Mouse (Mus musculus) heart, embryonic 13.5 days (tissue): ENCODE results near the gene Gli3. TPM values are rescaled to one million over a fixed set of nuclear protein-coding genes. Genes with fewer than 3 reads are reported as not detected.

Source experiments
- ATAC-seq: fragments of 200-750 bp; cut with Nextera tagmentation; 2 replicates; pipeline ENCODE4 v1.8.0; 2017; ENCODE audit warnings: moderate TSS enrichment; ENCODE audit not compliant: insufficient number of reproducible peaks, low FRiP score, low TSS enrichment; ENCODE audit errors: extremely low read depth
- H3K27ac ChIP-seq: fragments of 300-500 bp; sonication (generic); replicated peaks from 2 replicates; pipeline ENCODE4 v1.5.1; 2015; ENCODE audit warnings: moderate library complexity, mild to moderate bottlenecking, inconsistent platforms
- H3K27me3 ChIP-seq: fragments of 300-500 bp; sonication (generic); replicated peaks from 2 replicates; pipeline ENCODE4 v1.6.1; 2015; ENCODE audit warnings: mild to moderate bottlenecking, inconsistent platforms
- H3K36me3 ChIP-seq: fragments of 300-500 bp; sonication (generic); 2 replicates; pipeline ENCODE4 v1.6.1; 2015; ENCODE audit warnings: mild to moderate bottlenecking, inconsistent platforms
- H3K4me1 ChIP-seq: fragments of 300-500 bp; sonication (generic); 2 replicates; pipeline ENCODE4 v1.6.1; 2015; ENCODE audit warnings: inconsistent platforms
- H3K4me2 ChIP-seq: fragments of 300-500 bp; sonication (generic); 2 replicates; pipeline ENCODE4 v1.6.1; 2015; ENCODE audit warnings: inconsistent platforms, mild to moderate bottlenecking, moderate library complexity
- H3K4me3 ChIP-seq: fragments of 300-500 bp; sonication (generic); 2 replicates; pipeline ENCODE4 v1.5.1; 2015; ENCODE audit warnings: moderate library complexity, mild to moderate bottlenecking, inconsistent platforms
- H3K9ac ChIP-seq: fragments of 300-500 bp; sonication (generic); 2 replicates; pipeline ENCODE4 v1.6.1; 2015; ENCODE audit warnings: inconsistent platforms, mild to moderate bottlenecking, moderate library complexity
- H3K9me3 ChIP-seq: fragments of 300-500 bp; sonication (generic); 2 replicates; pipeline ENCODE4 v1.6.1; 2016; ENCODE audit warnings: inconsistent platforms
- WGBS: fragments of 180-500 bp; shearing (Covaris S2); methylation state at CpG from one replicate; pipeline ENCODE4 v1.1.7; 2015; ENCODE audit warnings: mixed read lengths; 5-methylcytosine and 5-hydroxymethylcytosine counted together
- polyA plus RNA-seq: library from polyadenylated mRNA; unstranded; fragments of >200 nt; fragmentation: Nextera tagmentation; extraction: Ambion mirVana; gene quantifications from 2 replicates; pipeline ENCODE4 v1.2.1, GENCODE M21; 2015

Gene Gli3
- polyA plus RNA-seq, 1 experiment from 2014 or later = 7.4 TPM

DNA sequence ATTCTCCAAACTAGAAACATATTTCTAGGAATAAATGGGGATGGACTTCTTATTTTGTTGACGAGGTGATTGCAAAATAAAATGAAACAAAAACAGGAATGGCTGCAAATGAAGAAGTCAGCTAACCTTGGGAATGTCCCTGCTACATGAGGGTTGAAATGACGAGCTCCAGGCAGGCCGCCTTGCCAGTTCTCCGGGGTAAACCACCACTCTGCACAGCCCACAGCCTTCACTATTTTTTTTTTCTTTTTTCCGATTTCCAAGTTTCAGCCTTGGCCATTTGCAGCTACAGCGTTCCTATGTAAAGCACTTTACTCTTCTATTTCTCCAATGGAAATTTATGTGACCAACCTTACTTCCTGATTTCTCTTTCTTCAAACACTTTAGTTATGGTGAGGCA is 236.1 kb downstream of the Gli3 start:
- Histone ChIP-seq H3K9ac (no peak overlapping the region), H3K4me2 (no peak overlapping the region), H3K36me3 (no peaks in the 10 kb centered on the region), H3K4me3 (no peak overlapping the region), H3K9me3 (no peaks in the 10 kb centered on the region), H3K27ac (no peak overlapping the region), H3K27me3 (no peaks in the 10 kb centered on the region), H3K4me1 (peaks cover 4% of the 10 kb centered on the region; the same call in 1 of the 2 replicates)
- 79% methylated on average over 6 of the region's 6 CpGs for WGBS
- no peak for ATAC-seq

DNA sequence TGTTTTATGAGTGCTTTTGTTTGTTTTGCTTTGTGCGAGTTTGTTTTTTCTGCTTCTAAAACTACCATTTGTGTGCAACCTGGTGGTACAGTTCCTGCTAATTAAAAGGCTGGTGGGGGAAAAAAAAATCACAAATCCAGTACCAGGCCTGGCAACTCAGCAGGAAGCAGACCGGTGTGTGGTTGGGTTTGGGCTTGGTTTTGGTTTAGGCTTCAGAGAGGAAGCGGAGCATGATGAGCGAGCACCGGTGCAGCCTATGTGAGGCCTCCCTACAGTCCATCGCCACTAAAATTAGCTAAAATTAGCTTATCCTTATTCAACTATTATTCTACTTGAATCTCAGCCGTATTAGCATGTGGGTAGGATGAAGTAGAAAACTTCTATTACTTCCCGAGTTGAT is 241.6 kb downstream of the Gli3 start:
- Histone ChIP-seq H3K9ac (no peak overlapping the region), H3K36me3 (no peaks in the 10 kb centered on the region)

DNA sequence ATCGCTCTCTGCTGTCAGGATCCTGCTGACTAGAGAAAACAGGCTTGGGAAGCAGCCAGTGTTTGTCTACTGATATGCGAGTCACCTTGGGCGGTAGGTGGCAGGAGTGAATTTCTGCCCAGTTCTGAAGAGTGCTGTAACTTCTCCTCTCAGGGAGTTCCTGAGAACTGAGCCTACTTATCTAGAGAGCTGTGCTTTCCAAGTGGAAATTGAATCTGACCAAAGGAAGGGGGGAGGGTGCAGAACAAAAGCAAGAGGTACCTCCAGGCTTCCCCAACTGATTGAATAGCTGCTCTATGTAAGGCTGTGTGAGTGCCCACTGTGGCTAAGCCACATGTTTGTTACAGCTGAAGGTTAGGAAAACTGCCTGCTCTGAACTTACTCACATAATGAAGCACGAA is 244.4 kb downstream of the Gli3 start:
- Histone ChIP-seq H3K4me1 (peaks cover 18% of the 10 kb centered on the region), H3K4me3 (no peak overlapping the region), H3K9ac (no peak overlapping the region), H3K9me3 (no peaks in the 10 kb centered on the region), H3K4me2 (no peak overlapping the region), H3K36me3 (no peaks in the 10 kb centered on the region), H3K27me3 (no peaks in the 10 kb centered on the region), H3K27ac (peak overlapping the region; percentile 48)
- no peak; the same call in 1 of the 2 replicates for ATAC-seq
- 20% methylated on average over 4 of the region's 4 CpGs for WGBS

More for the DNA sequence above, 241.6 kb downstream of the Gli3 start:
- no peak overlapping the region for H3K4me2 ChIP-seq
- no peak overlapping the region for H3K4me3 ChIP-seq
- WGBS = 82% methylated on average over 8 of the region's 8 CpGs
- no peaks in the 10 kb centered on the region for H3K9me3 ChIP-seq
- H3K27me3 ChIP-seq = no peaks in the 10 kb centered on the region
- no peak overlapping the region for H3K27ac ChIP-seq
- ATAC-seq = no peak
- peaks cover 18% of the 10 kb centered on the region for H3K4me1 ChIP-seq

DNA sequence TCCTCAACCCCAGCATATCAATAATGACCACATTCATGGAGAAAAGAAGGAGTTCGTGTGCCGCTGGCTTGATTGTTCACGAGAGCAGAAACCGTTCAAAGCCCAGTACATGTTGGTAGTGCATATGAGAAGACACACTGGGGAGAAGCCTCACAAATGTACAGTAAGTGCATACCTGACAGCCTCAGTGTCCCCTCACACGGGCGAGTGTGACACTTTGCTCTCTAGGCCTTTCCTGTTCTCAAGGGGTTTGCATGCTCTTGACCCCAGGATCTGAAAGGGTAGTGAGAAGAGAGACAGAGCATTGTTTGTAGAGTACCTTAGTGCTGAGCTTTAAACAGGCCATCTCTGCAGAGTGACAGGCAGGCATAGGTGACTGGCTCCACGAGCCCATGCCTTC is 250.5 kb downstream of the Gli3 start:
- H3K4me2 ChIP-seq = no peak overlapping the region
- no peak overlapping the region for H3K9ac ChIP-seq
- no peak overlapping the region for H3K4me3 ChIP-seq
- H3K9me3 ChIP-seq = no peaks in the 10 kb centered on the region
- H3K4me1 ChIP-seq = no peaks in the 10 kb centered on the region
- H3K27ac ChIP-seq = no peak overlapping the region
- WGBS = 84% methylated on average over 7 of the region's 7 CpGs
- no peaks in the 10 kb centered on the region; the same call in 1 of the 2 replicates for H3K27me3 ChIP-seq
- no peaks in the 10 kb centered on the region for H3K36me3 ChIP-seq
- ATAC-seq = no peak

DNA sequence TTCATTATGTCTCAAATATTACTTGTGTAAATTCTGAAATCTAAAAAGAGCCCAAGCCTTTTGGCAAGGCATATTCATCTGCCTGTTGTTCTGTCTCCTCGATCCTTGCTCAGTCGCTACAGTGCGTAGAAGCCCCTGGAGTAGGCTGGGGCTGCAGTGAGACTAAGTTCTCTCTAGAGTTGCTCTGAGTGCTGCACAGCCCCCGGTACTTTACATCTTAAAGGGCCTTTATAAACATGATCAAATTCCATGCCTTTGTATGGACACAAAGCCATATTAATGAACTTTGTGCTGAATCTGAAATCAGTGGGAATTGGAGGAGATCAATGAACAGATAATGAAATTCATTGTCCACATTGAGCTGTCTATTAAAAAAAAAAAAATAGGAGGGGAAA is 251.3 kb downstream of the Gli3 start:
- no peak for ATAC-seq
- no peak overlapping the region for H3K4me3 ChIP-seq
- no peaks in the 10 kb centered on the region for H3K9me3 ChIP-seq
- no peaks in the 10 kb centered on the region for H3K4me1 ChIP-seq
- no peak overlapping the region for H3K9ac ChIP-seq
- no peak overlapping the region for H3K4me2 ChIP-seq
- no peaks in the 10 kb centered on the region for H3K36me3 ChIP-seq
- H3K27me3 ChIP-seq = no peaks in the 10 kb centered on the region; the same call in 1 of the 2 replicates
- 78% methylated on average over 4 of the region's 4 CpGs for WGBS
- no peak overlapping the region for H3K27ac ChIP-seq

DNA sequence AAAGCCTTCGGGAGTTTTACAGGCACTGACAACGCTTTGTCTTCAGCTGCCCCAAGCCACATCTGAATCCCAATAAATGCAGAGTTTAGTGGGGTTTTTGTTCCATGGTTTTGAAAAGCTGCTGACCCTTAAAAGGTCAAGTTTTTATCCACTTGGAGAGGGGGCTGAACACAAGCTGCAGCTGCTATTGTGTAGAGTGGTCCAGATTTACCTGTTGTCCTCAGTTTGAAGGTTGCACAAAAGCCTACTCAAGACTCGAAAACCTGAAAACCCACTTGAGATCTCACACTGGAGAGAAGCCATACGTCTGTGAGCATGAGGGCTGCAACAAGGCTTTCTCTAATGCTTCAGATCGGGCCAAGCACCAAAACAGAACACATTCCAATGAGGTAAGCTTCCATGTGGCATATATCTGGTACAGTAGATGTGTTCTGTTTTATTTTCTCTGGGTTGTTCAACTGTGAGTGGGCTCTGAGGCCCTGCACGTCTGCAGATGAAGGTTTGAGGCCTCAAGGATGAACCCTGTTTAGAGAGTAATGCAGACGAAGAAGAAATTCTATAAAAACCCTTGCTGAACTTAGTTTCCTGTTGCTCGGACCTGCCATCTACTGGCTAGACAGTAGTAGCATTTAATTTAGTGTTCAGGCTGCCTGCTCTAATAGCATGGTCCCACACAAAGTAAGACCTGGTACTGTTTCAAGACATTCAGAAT is 251.8 kb downstream of the Gli3 start:
- ATAC-seq = no peak

DNA sequence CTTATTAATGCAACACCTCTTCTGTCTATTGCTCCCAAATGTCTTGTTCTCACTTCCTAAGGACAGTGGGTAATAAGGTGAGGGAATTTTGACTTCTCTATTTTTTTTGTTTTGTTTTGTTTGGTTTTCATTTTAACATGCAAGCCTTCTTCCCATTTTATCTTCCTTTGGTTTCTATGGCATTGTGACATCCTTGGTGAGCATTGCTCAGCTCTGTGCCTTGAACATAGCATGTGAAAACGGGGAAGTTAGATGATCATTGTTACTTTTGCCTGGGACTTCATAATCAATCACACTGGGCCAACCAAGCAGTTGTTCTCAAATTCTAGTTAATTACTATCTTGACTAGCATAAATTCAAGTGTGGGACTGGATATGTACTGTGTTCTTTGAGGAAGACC is 258.4 kb downstream of the Gli3 start:
- Histone ChIP-seq H3K4me3 (no peak overlapping the region), H3K4me2 (no peak overlapping the region), H3K9ac (no peak overlapping the region), H3K36me3 (peaks cover 43% of the 10 kb centered on the region), H3K4me1 (no peaks in the 10 kb centered on the region), H3K27me3 (no peaks in the 10 kb centered on the region), H3K27ac (no peak overlapping the region), H3K9me3 (no peaks in the 10 kb centered on the region)
- ATAC-seq = no peak
- WGBS = 57% methylated on average over 1 of the region's 1 CpGs

More for the DNA sequence above, 251.8 kb downstream of the Gli3 start:
- Histone ChIP-seq H3K9me3 (no peaks in the 10 kb centered on the region), H3K27ac (no peak overlapping the region), H3K4me3 (no peak overlapping the region), H3K4me1 (no peaks in the 10 kb centered on the region), H3K9ac (no peak overlapping the region), H3K4me2 (no peak overlapping the region), H3K27me3 (no peaks in the 10 kb centered on the region; the same call in 1 of the 2 replicates), H3K36me3 (peaks cover 1% of the 10 kb centered on the region)
- 44% methylated on average over 8 of the region's 8 CpGs for whole genome bisulfite sequencing

DNA sequence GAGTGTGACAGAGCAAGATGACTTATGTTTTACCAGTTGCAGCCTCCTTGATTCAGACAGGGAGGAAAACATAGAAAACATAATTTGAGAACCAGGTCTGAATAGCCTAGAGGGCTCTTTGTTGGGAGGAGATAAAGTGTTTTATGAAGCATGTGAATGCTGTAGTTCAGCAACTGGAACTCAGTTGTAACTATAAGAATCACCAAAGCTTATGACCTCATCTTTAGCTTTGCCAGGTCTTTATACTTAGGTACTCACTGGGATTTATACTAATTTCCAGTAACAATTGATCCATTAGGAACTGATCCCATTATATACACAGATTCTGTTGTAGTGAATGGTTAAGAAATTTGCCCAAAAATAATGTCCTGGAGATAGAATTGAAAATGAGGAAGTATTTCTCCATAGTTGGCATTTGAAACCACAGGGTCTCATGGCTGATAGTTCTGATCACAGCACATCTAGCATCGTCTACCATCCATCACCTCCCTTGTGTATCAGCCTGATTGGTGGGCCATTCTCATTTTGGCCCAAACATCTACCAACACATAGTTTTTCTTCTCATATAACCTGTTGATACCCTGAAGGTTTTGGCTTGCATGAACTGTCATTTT is 259.8 kb downstream of the Gli3 start:
- Histone ChIP-seq H3K36me3 (peaks cover 45% of the 10 kb centered on the region), H3K4me1 (no peaks in the 10 kb centered on the region), H3K9ac (no peak overlapping the region), H3K4me3 (no peak overlapping the region), H3K4me2 (no peak overlapping the region), H3K27ac (no peak overlapping the region), H3K9me3 (no peaks in the 10 kb centered on the region), H3K27me3 (no peaks in the 10 kb centered on the region)
- no peak for ATAC-seq
- 79% methylated on average over 1 of the region's 1 CpGs for WGBS

DNA sequence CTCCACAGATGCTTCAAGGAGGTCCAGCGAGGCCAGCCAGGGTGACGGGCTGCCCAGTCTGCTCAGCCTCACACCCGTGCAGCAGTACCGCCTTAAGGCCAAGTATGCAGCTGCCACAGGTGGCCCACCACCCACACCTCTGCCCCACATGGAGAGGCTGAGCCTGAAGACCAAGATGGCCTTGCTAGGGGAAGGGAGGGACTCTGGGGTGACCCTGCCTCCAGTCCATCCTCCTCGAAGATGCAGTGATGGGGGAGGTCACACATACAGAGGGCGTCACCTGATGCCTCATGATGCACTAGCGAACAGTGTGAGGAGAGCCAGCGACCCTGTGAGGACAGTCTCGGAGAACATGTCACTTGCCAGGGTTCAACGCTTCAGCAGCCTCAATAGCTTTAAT is 261.7 kb downstream of the Gli3 start:
- H3K4me1 ChIP-seq = no peaks in the 10 kb centered on the region
- H3K4me3 ChIP-seq = no peak overlapping the region
- H3K9me3 ChIP-seq = no peaks in the 10 kb centered on the region
- H3K9ac ChIP-seq = no peak overlapping the region
- WGBS = 86% methylated on average over 10 of the region's 10 CpGs
- peaks cover 53% of the 10 kb centered on the region for H3K36me3 ChIP-seq
- H3K27me3 ChIP-seq = no peaks in the 10 kb centered on the region
- ATAC-seq = no peak
- H3K27ac ChIP-seq = no peak overlapping the region
- no peak overlapping the region for H3K4me2 ChIP-seq

DNA sequence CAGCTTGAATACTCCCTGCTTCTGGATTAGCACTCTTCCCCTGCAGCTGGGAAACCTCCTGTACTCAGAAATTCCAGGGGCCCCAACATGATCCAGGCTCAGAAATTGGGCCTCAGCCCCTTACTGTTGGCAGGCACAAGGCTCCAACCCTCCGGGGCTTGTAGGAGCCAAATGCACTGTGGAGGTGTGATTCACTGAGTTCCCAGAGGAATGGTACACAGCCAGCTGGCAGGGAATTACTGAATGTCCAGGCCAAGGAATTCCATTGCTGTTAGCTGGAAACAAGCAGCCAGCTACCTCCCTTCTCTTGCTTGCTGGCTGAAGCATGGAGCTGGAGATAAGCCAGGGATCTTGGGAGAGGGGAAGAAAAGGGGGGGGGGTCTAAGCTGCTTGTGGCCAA is 278.7 kb downstream of the Gli3 start:
- ATAC-seq = peak; percentile 70
- 11% methylated on average over 1 of the region's 1 CpGs for WGBS
- no peaks in the 10 kb centered on the region for H3K27me3 ChIP-seq

DNA sequence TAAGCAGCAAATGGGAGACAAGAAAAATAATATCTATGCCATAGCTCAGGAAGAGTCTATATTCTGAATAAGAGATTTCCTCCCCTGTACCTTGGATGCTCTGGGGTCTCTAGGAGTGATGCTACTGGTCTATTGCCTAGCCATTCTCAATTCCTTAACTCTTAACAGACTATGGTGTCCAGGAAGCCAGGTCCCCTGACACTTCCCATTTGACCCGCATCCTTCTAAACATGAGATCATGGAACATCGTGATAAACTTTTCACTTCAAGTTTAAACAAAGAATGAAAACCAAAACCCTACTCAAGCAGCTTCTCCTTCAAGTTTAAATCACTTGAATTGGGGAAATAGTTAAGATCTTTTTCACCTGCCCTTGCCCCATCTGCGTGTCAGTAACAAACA is 279.3 kb downstream of the Gli3 start:
- no peaks in the 10 kb centered on the region for H3K36me3 ChIP-seq
- H3K4me3 ChIP-seq = no peak overlapping the region
- H3K9me3 ChIP-seq = peaks cover 7% of the 10 kb centered on the region
- H3K4me2 ChIP-seq = no peak overlapping the region
- no peak for ATAC-seq
- H3K9ac ChIP-seq = no peak overlapping the region
- 66% methylated on average over 3 of the region's 3 CpGs for WGBS
- peak overlapping the region; percentile 65 for H3K27ac ChIP-seq
- no peaks in the 10 kb centered on the region for H3K27me3 ChIP-seq
- peaks cover 19% of the 10 kb centered on the region for H3K4me1 ChIP-seq

More for the DNA sequence above, 278.7 kb downstream of the Gli3 start:
- Histone ChIP-seq H3K9ac (no peak overlapping the region), H3K27ac (peak overlapping the region; percentile 65), H3K36me3 (no peaks in the 10 kb centered on the region), H3K4me2 (no peak overlapping the region), H3K9me3 (peaks cover 3% of the 10 kb centered on the region; the same call in 1 of the 2 replicates), H3K4me3 (no peak overlapping the region), H3K4me1 (peaks cover 19% of the 10 kb centered on the region)

DNA sequence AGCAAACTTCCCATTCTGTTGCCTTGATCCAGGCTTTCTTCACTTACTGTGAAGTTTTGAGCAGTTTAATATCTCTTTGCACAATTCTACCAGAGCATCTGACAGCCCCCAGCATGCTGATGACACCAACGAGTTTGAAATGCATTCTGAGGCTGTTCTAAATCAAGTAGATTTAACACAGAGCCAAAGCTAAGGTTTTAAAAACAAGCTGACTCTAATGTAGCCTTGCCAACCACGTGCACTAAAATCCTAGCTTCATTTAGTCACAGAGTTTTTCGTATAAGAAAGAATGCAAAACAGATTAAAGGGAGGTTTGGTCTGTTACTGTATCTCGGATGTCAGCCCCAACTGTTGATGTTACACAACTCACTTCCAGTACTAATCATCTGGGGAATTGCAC is 279.7 kb downstream of the Gli3 start:
- H3K9ac ChIP-seq = no peak overlapping the region
- H3K36me3 ChIP-seq = no peaks in the 10 kb centered on the region
- H3K27me3 ChIP-seq = no peaks in the 10 kb centered on the region
- peaks cover 19% of the 10 kb centered on the region for H3K4me1 ChIP-seq
- 43% methylated on average over 4 of the region's 4 CpGs for WGBS
- peaks cover 9% of the 10 kb centered on the region for H3K9me3 ChIP-seq
- H3K4me2 ChIP-seq = no peak overlapping the region
- H3K27ac ChIP-seq = peak overlapping the region; percentile 65; the same call in 1 of the 2 replicates
- H3K4me3 ChIP-seq = no peak overlapping the region
- no peak for ATAC-seq
